Mouse (Mus musculus) urinary bladder, postnatal 4 days (tissue): ENCODE data around the gene Chd2.

Source experiments
- DNase-seq, 2 experiments: peaks; one replicate each; pipeline ENCODE4 v3.0.0; 2021 to 2022; ENCODE audit warnings: low spot score in 2 of 2

The Chd2 gene

GRCm38 (mm10) chr7:73561492-73562055, 19.9 kb upstream of the Chd2 start:
- no peak for DNase-seq

- no peak for DNase-seq
Observed at GRCm38 (mm10) chr7:73560811-73561210, 19.2 kb upstream of the Chd2 start.

GRCm38 (mm10) chr7:73559853-73560190, 18.2 kb upstream of the Chd2 start:
- DNase-seq: no peak

- no peak for DNase-seq
Observed at GRCm38 (mm10) chr7:73559170-73559852, 17.7 kb upstream of the Chd2 start.

- DNase-seq: peak; percentile 99 to 100
Observed at GRCm38 (mm10) chr7:73558293-73559169, 16.9 kb upstream of the Chd2 start.

GRCm38 (mm10) chr7:73557671-73558265, 16.1 kb upstream of the Chd2 start:
- peak in 1 of 2 experiments; percentile 34 for DNase-seq

- DNase-seq: no peak
Observed at GRCm38 (mm10) chr7:73556688-73557667, 15.3 kb upstream of the Chd2 start.

- no peak for DNase-seq
Observed at GRCm38 (mm10) chr7:73555918-73556580, 14.4 kb upstream of the Chd2 start.

- DNase-seq: no peak
Observed at GRCm38 (mm10) chr7:73554849-73555248, 13.2 kb upstream of the Chd2 start.

- DNase-seq: no peak
Observed at GRCm38 (mm10) chr7:73553160-73553559, 11.5 kb upstream of the Chd2 start.

GRCm38 (mm10) chr7:73552054-73552750, 10.6 kb upstream of the Chd2 start:
- DNase-seq: no peak

- DNase-seq: no peak
Observed at GRCm38 (mm10) chr7:73551370-73551769, 9.7 kb upstream of the Chd2 start.

- no peak for DNase-seq
Observed at GRCm38 (mm10) chr7:73548051-73548450, 6.4 kb upstream of the Chd2 start.

GRCm38 (mm10) chr7:73546561-73547510, 5.2 kb upstream of the Chd2 start:
- no peak for DNase-seq

GRCm38 (mm10) chr7:73545004-73545403, 3.4 kb upstream of the Chd2 start:
- DNase-seq: no peak

- no peak for DNase-seq
Observed at GRCm38 (mm10) chr7:73542131-73542853, 662 bp upstream of the Chd2 start.

- DNase-seq: no peak
Observed at GRCm38 (mm10) chr7:73541079-73541390, 595 bp downstream of the Chd2 start.
